Mouse (Mus musculus) spleen, postnatal 14 days (tissue): ENCODE data around the gene Iqce.

Source experiments
- DNase-seq, 2 experiments: peaks; one replicate each; pipeline ENCODE4 v3.0.0; 2021 to 2022; ENCODE audit warnings: low spot score in 2 of 2

Gene Iqce

GRCm38 (mm10) chr5:140661875-140662643, 40.1 kb downstream of the Iqce start:
- no peak for DNase-seq

GRCm38 (mm10) chr5:140661427-140661826, 40.8 kb downstream of the Iqce start:
- DNase-seq, result no peak

DNA sequence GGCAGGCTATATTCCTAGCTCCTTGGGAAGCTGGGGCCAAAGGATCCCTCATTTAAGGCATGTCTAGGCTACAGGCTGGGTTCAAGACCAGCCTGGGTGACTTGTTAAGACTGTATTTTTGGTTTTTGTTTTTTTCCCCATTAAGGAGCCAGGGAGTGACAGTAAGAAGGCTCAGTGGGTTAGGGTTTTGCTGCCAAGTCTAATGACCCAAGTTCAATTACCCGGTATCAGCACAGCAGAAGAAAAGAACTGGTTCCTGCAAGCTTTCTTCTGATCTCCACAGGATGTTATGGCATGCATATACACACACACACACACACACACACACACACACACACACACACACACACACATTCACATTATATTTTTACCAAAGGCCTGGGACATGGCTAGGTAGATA, 41.8 kb downstream of the Iqce start:
- no peak for DNase-seq

GRCm38 (mm10) chr5:140659607-140660272, 42.4 kb downstream of the Iqce start:
- DNase-seq, result no peak

- no peak for DNase-seq
These were observed 47.9 kb downstream of the Iqce start for GRCm38 (mm10) chr5:140654096-140654845.

DNA sequence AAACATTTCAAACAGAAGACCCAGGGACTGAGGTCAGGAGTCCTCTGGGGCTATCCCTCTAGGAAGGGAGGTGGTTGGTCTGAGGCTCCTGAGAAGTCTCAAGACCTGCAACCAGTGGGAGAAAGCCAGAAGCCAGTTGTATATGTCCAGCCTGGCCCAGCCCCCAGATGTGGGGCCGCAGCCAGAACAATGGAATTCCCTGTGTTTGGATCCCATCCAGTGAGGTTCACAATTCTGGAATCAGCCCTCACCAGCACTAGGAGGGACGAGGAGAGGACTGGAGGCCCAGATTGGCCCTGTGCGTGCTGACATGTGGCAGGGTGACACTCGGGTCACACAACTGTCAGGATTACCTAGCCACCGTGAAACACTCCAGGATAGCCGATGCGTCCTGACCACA, 49.6 kb downstream of the Iqce start:
- no peak for DNase-seq

DNA sequence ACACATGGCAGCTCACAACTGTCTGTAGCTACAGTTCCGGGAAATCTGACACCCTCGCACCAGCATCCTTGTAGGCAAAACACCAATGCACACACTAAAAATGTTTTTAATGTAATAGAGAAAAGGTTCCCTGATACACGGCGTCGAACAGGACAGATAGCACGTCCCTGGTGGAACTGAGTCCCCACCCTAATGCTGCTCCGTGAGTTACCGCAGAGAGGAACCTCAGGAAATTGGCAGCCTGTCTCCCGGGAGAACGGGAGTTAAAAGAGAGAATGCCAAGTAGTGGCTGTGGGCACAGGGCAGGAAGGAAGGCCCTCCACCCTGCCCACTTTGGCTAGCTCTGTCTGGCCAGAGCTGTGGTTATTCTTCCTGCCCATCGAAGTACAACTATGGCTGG, 50.9 kb downstream of the Iqce start:
- DNase-seq, result no peak

DNA sequence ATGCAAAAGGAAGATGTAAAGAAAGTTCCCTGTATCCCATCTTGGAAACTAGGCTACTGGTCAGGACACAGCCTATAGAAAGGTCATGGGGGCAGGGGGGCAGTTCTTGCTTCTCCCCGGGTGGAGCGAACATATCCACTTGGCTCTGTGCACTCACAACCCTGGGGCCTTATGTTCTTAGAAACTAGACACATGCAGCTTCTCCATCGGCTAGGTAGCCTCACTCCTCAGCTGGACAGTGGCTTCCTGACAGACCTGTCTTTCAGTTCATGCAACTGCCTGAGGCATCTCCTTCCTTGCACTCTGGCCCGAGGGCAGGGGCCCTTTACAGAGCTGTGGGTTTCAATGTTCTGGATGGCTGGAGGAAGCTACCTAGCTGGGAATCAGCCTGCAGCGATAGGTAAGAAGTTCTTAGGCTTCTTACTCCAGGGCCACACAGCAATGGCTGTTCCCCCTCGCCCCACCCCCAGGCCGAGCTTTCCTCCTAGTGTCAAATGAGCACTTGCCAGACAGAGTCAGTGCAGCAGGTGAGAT, 52.2 kb downstream of the Iqce start:
- DNase-seq, result no peak

- peak; percentile 96 to 97 for DNase-seq
These were observed 53.0 kb downstream of the Iqce start for GRCm38 (mm10) chr5:140649101-140649667.

- DNase-seq, result peak; percentile 32 to 47
These were observed 53.6 kb downstream of the Iqce start, which contains the start of gene Ttyh3 for GRCm38 (mm10) chr5:140648519-140649100. Gene Ttyh3 (minus strand): TSS chr5:140649031.

DNA sequence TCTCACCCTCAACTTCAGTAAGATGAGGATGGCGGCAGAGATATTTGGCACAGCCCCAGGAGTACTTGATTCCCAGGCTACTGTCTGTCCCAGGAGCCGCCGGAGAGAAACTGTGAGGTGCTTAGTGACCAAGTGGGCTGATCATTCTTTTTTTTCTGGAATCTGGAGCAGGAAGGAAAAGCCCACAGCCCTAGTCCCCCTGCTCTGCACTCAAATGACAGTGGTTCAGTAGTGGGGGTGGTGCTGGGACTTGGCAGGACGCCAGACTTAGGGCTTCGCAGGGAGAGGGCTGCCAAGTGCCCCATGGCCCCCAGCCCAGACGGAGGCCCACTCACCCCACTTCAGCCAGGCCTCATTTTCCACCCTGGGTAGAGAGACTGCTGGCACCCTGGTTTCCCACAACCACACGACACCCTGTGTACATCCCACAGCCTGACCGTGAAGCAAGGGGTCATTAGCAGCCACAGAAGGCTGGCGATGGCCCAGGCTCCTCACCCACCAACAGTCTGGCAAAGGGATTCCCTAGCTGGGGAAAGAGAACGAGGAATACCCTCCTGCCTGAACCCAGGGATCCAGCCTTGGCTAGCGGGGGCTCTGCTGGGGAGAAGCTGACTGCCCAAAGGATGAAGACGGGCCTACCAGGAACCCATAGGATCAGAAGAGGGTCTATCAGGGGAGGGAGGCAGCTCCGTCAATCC, 54.2 kb downstream of the Iqce start:
- no peak for DNase-seq

DNA sequence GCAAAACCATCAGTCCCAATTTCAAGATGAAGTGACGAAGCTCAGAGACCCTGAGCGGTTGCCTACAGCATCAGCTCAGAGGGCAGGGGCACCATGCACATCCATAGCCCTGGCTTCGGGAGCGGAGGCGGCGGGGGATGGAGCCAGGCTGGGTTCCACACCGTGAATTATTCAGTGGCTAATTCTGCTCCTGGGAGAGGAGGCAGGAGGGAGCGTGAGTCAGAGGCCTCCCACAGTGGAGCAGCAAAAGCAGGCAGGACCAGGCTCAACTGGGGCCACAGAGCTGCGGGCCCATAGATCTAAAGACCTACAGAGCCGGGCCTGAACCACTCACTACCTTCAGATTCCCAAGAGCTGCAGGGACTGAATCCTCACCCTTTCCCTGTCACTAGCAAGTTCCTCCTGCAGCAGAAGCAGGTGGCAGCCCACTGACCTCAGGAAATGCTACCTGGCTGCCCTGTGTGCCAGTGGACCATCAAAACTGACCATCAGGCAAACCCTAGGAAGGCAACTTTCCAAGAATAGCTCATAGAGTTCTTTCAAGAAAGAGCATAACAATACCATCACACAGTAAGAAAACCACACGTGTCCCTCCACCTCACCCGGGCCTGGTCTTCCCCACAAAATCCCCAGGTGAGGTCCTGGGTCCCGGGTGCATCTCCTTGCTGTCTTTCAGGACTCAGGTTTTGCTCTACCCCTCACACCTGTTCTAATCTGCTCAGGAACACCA, 55.0 kb downstream of the Iqce start:
- no peak for DNase-seq

DNA sequence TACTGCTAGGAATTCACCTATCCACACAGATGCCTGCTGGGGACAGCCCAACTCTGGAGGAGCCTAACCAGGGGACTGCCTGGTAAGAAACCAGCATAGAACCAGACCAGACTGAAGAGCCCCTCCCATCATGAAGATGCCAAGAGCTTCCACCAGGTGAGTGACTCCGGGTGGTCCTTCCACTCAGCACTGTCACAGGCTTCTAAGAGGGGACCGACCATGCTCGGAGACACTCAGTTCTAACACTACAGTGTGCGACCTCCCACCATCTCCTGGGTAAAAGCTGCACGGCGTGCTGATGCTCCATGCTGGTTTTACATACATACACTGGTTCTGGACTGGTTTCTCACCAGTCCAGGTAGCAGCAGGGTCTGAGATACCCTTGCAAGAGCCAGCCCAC, 56.0 kb downstream of the Iqce start:
- DNase-seq, result no peak

DNA sequence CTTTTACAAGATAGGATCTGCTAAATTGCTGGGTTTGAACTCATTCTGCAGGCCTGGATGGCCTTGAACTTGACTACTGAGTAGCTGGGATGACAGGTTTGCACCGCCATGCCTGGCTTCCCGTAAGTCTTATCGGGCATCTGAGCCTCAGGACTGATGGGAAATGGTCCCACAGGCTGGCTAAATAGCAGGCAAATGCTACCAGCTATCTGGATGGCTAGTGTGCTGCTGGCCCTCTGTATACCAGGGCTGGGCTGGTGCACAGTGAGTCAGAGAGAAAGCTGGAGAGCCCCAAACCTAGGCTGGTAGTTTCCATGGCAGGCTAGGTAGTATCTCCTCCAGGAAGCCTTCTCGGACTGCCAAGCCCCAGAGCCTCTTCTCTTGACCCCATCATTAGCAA, 56.7 kb downstream of the Iqce start:
- DNase-seq, result no peak

- no peak for DNase-seq
These were observed 57.4 kb downstream of the Iqce start for GRCm38 (mm10) chr5:140644702-140645201.

GRCm38 (mm10) chr5:140644263-140644662, 57.9 kb downstream of the Iqce start:
- DNase-seq, result no peak

- DNase-seq, result no peak
These were observed 60.1 kb downstream of the Iqce start for GRCm38 (mm10) chr5:140642076-140642475.

DNA sequence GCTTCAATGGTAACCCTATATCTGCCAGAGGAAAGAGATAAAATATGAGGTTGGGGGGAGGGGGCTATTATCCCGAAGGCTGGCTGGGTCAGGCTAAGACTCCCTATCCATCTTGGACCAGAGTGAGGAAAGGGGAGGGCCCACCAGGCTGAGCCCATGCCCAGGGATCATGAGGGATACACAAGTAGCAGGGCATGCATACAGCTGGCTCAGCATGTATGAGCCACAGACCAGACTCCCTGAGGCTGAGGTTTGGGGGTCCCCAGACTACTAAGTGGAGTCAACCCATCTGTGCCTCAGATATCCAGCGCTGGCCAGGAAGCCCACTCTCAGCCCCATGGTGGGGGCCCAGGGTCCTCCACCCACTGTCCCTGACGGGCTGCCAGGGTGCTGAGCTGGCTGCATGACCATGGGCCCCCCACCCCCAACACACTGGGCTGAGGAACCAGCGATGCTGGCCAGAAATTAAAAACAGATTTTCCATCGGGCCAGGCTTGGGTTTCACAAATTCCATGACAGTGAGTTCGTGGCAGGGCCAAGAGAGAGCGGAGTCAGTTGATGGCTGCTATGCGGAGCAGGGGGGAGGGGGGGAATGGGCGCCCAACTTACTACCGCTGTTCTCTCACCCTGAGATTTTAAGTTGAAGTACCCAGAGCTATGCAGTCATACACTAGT, 60.8 kb downstream of the Iqce start:
- DNase-seq, result no peak

- no peak for DNase-seq
These were observed 61.4 kb downstream of the Iqce start for GRCm38 (mm10) chr5:140640812-140641211.

GRCm38 (mm10) chr5:140639871-140640270, 62.3 kb downstream of the Iqce start:
- DNase-seq, result no peak
